13 mouse cellular contexts compared by ENCODE assay signal in the genomic region with DNA sequence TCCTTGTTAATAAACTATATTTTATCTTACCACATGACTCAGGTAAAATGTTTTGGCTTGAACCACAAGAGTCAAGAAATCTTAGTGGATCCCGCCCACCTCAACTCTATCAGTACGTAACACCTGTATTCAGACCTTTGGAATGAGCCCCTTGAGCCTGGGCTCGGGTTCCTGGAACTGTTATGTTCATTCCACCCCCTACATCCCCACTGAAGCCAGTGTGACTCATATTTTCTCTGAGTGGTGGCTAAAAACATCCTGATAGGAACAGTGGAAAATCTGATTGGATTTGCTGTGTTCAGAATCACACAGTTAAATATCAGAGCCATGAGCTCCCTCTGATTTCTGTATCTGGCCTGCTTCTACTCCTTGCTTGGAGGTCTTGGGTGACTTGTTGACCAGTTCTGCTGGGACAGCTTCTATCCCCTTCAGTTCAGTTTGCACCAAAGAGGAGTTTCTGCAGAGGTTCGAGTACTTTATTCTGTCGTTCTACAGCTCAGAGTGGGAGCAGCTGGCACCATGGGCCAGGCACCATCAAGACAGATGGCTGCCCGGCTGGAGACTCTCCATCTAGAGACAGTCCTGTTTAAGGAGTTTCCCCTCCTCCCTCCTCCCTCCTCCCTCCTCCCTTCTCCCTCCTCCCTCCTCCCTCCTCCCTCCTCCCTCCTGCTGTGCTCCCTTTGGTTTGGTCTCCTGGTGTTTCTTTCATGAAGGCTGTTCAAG.
DNase-seq lines count a peak whose midpoint lies in the region; ATAC-seq lines count a peak whose summit lies in the region.
"Had no signal": no experiment of that assay in that cellular context is flagged by ENCODE, and none has a peak within 500 bp of the region (broad histone marks: within the 10 kb centered on the region; RNA-seq: fewer than 3 reads in every experiment).

No protein-coding gene starts in this region.

- no peaks in the 10 kb centered on the region for H3K4me1 ChIP-seq in forebrain, embryonic 13.5 days
- H3K4me1 ChIP-seq in forebrain, embryonic 10.5 days = no peaks in the 10 kb centered on the region
- H3K4me1 ChIP-seq in midbrain, embryonic 16.5 days (ENCODE audit: control insufficient read depth, insufficient read depth, low read length) = no peaks in the 10 kb centered on the region
- H3K4me1 ChIP-seq: embryonic facial prominence, embryonic 15.5 days; heart, embryonic 13.5 days; limb, embryonic 13.5 days had no signal

- no peak overlapping the region for H3K27ac ChIP-seq in forebrain, embryonic 13.5 days
- no peak overlapping the region for H3K27ac ChIP-seq in forebrain, embryonic 10.5 days
- H3K27ac ChIP-seq in midbrain, embryonic 16.5 days (ENCODE audit: low read length) = no peak overlapping the region
- H3K27ac ChIP-seq: embryonic facial prominence, embryonic 15.5 days; heart, embryonic 13.5 days; limb, embryonic 13.5 days; macrophage had no signal

- ATAC-seq in forebrain, embryonic 13.5 days = peak; percentile 61
- no peak for ATAC-seq in activated CD4-positive, CD25-positive, alpha-beta regulatory T cell, adult 4 months
- no peak for ATAC-seq in midbrain, embryonic 16.5 days

- no peak overlapping the region for H3K4me2 ChIP-seq in forebrain, embryonic 13.5 days
- no peak overlapping the region for H3K4me2 ChIP-seq in midbrain, embryonic 16.5 days (ENCODE audit: low read length)
- H3K4me2 ChIP-seq: embryonic facial prominence, embryonic 15.5 days; heart, embryonic 13.5 days; limb, embryonic 13.5 days had no signal

- no peaks in the 10 kb centered on the region for H3K9me3 ChIP-seq in forebrain, embryonic 13.5 days (replicated peaks)
- H3K9me3 ChIP-seq in forebrain, embryonic 10.5 days = no peaks in the 10 kb centered on the region
- no peaks in the 10 kb centered on the region for H3K9me3 ChIP-seq in midbrain, embryonic 16.5 days (replicated peaks; ENCODE audit: control insufficient read depth, low read length, poor library complexity, severe bottlenecking)
- H3K9me3 ChIP-seq: embryonic facial prominence, embryonic 15.5 days; heart, embryonic 13.5 days; limb, embryonic 13.5 days had no signal

- intact Hi-C loops in left cerebral cortex, postnatal 14 days (cut with DNase I) = loop anchor here (5.0 to 10.0 kb wide), 3 partner anchors 136 to 732 kb away; a partner anchor contains a TSS

- H3K9ac ChIP-seq in forebrain, embryonic 13.5 days = no peak overlapping the region
- no peak overlapping the region for H3K9ac ChIP-seq in midbrain, embryonic 16.5 days (ENCODE audit: low read depth, low read length)
- H3K9ac ChIP-seq: embryonic facial prominence, embryonic 15.5 days; heart, embryonic 13.5 days; limb, embryonic 13.5 days had no signal

- no peaks in the 10 kb centered on the region for H3K27me3 ChIP-seq in forebrain, embryonic 13.5 days
- no peaks in the 10 kb centered on the region; the same call in 1 of the 2 replicates for H3K27me3 ChIP-seq in forebrain, embryonic 10.5 days (ENCODE audit: poor library complexity, severe bottlenecking)
- no peaks in the 10 kb centered on the region for H3K27me3 ChIP-seq in midbrain, embryonic 16.5 days (ENCODE audit: control insufficient read depth, insufficient read depth, low read depth, low read length)
- H3K27me3 ChIP-seq: embryonic facial prominence, embryonic 15.5 days had no signal

- 61% methylated on average over 6 of the region's 6 CpGs for WGBS in forebrain, embryonic 13.5 days
- WGBS in forebrain, embryonic 10.5 days = 78% methylated on average over 6 of the region's 6 CpGs
- 63% methylated on average over 6 of the region's 6 CpGs for WGBS in midbrain, embryonic 16.5 days

- H3K4me3 ChIP-seq in forebrain, embryonic 13.5 days = no peak overlapping the region
- no peak overlapping the region for H3K4me3 ChIP-seq in forebrain, embryonic 10.5 days
- H3K4me3 ChIP-seq in midbrain, embryonic 16.5 days (ENCODE audit: low read depth, low read length) = no peak overlapping the region
- H3K4me3 ChIP-seq: embryonic facial prominence, embryonic 15.5 days; heart, embryonic 13.5 days; limb, embryonic 13.5 days had no signal

- no peaks in the 10 kb centered on the region for H3K36me3 ChIP-seq in forebrain, embryonic 13.5 days (ENCODE audit: poor library complexity, severe bottlenecking)
- no peaks in the 10 kb centered on the region for H3K36me3 ChIP-seq in forebrain, embryonic 10.5 days (replicated peaks)
- no peaks in the 10 kb centered on the region for H3K36me3 ChIP-seq in midbrain, embryonic 16.5 days (ENCODE audit: control insufficient read depth, insufficient read depth, low read length)
- H3K36me3 ChIP-seq: embryonic facial prominence, embryonic 15.5 days; heart, embryonic 13.5 days; limb, embryonic 13.5 days had no signal

- DNase-seq in forebrain, embryonic 10.5 days (ENCODE audit: extremely low spot score, low spot score) = no peak
- DNase-seq in 3T3-L1 (ENCODE audit: low read depth, low spot score) = peak; percentile 36
- peak; percentile 92 to 93 for DNase-seq in cerebellum, postnatal 36 days
- peak; percentile 61 to 63 for DNase-seq in left cerebral cortex, postnatal 14 days (ENCODE audit: low spot score in 2 of 2)
- DNase-seq in testis, postnatal 10 days (ENCODE audit: low spot score) = no peak
- DNase-seq: kidney, adult 9 months had no signal

Comparison
In these comparisons a context has a peak if more than half of its experiments do, and no peak if none do; other contexts are left out.
1. DNase-seq: peak in 3T3-L1 (single experiment), cerebellum, postnatal 36 days (2 of 2) and left cerebral cortex, postnatal 14 days (2 of 2); none in forebrain, embryonic 10.5 days (single experiment) and testis, postnatal 10 days (single experiment).